28 mouse cellular contexts compared by ENCODE assay signal in the genomic region with DNA sequence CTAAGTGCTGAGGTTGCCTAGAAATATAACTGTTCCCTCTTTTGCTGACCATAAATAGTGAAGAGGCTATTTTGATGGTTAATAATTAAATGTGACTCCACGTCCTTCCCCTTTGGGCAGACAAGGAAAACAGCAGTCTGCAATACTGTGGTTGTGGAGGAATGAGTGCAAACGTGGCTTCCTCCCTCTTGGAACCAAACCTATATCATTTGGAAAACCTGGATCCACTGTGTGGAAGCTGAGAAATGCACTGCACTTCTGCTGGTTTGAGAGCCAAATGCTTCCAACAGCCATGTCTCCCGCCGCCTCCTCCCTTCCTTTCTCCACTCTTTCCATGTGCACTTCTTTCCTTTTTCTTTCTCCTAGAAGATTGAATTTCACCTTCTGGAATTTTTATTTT.
DNase-seq lines count a peak whose midpoint lies in the region; ATAC-seq and TF ChIP-seq lines count a peak whose summit lies in the region.
"Had no signal": no experiment of that assay in that cellular context is flagged by ENCODE, and none has a peak within 500 bp of the region (broad histone marks: within the 10 kb centered on the region; RNA-seq: fewer than 3 reads in every experiment).

No protein-coding gene starts in this region.

- TF ChIP-seq CTCF in liver, postnatal 0 days (IDR thresholded peaks at IDR 0.05; ENCODE audit: low read depth), result no peak

- H3K27ac ChIP-seq in liver, postnatal 0 days (ENCODE audit: low read depth), result no peak overlapping the region
- H3K27ac ChIP-seq in liver, embryonic 12.5 days, result no peak overlapping the region
- peak overlapping the region; percentile 66 for H3K27ac ChIP-seq in embryonic facial prominence, embryonic 13.5 days
- peak overlapping the region; percentile 85 for H3K27ac ChIP-seq in limb, embryonic 15.5 days
- H3K27ac ChIP-seq: hindbrain, embryonic 10.5 days; hindbrain, postnatal 0 days; left cerebral cortex, adult 2 months; liver, embryonic 13.5 days had no signal

- H3K36me3 ChIP-seq in liver, postnatal 0 days (replicated peaks; ENCODE audit: insufficient read depth, low read length), result no peaks in the 10 kb centered on the region
- H3K36me3 ChIP-seq in liver, embryonic 12.5 days, result no peaks in the 10 kb centered on the region
- no peaks in the 10 kb centered on the region for H3K36me3 ChIP-seq in embryonic facial prominence, embryonic 13.5 days
- no peaks in the 10 kb centered on the region for H3K36me3 ChIP-seq in limb, embryonic 15.5 days
- H3K36me3 ChIP-seq: G1E; hindbrain, embryonic 10.5 days; liver, embryonic 13.5 days had no signal

- ATAC-seq in liver, postnatal 0 days, result no peak
- ATAC-seq in liver, embryonic 12.5 days, result no peak
- ATAC-seq in embryonic facial prominence, embryonic 13.5 days (ENCODE audit: insufficient number of reproducible peaks, insufficient read depth, low FRiP score, low TSS enrichment, low read depth), result no peak
- ATAC-seq in limb, embryonic 15.5 days (ENCODE audit: insufficient number of reproducible peaks, low FRiP score, low TSS enrichment, low read depth), result peak; percentile 80
- no peak for ATAC-seq in inflammation-experienced regulatory T-cells, adult 6 months
- ATAC-seq in megakaryocyte-erythroid progenitor cell, adult 5-6 weeks (replicated peaks; ENCODE audit: low FRiP score, low TSS enrichment, poor library complexity, severe bottlenecking), result no peak
- ATAC-seq: activated CD4-positive, CD25-positive, alpha-beta regulatory T cell, adult 4 months; forebrain, embryonic 14.5 days; hindbrain, postnatal 0 days; intestine, postnatal 0 days; midbrain, embryonic 16.5 days had no signal

- 61% methylated on average over 4 of the region's 4 CpGs for WGBS in liver, postnatal 0 days (ENCODE audit: insufficient replicate concordance)
- 64% methylated on average over 4 of the region's 4 CpGs for WGBS in liver, embryonic 12.5 days (ENCODE audit: insufficient replicate concordance)
- 33% methylated on average over 4 of the region's 4 CpGs for WGBS in embryonic facial prominence, embryonic 13.5 days
- 35% methylated on average over 4 of the region's 4 CpGs for WGBS in limb, embryonic 15.5 days

- no peaks in the 10 kb centered on the region for H3K4me1 ChIP-seq in liver, postnatal 0 days (ENCODE audit: insufficient read depth)
- no peaks in the 10 kb centered on the region for H3K4me1 ChIP-seq in liver, embryonic 12.5 days
- H3K4me1 ChIP-seq in embryonic facial prominence, embryonic 13.5 days, result peaks cover 22% of the 10 kb centered on the region
- 0 out of 2 replicates have a peak, but pooled peaks cover 15% of the 10 kb centered on the region for H3K4me1 ChIP-seq in limb, embryonic 15.5 days
- H3K4me1 ChIP-seq: hindbrain, embryonic 10.5 days; liver, embryonic 13.5 days; megakaryocyte, embryonic 14.5 days had no signal

- TF ChIP-seq EP300 in liver, postnatal 0 days (IDR thresholded peaks at IDR 0.05; ENCODE audit: low read depth), result no peak

- H3K4me3 ChIP-seq in liver, postnatal 0 days (ENCODE audit: low read depth, low read length), result no peak overlapping the region
- no peak overlapping the region for H3K4me3 ChIP-seq in liver, embryonic 12.5 days
- H3K4me3 ChIP-seq in embryonic facial prominence, embryonic 13.5 days, result no peak overlapping the region
- H3K4me3 ChIP-seq in limb, embryonic 15.5 days, result no peak overlapping the region
- H3K4me3 ChIP-seq: hindbrain, embryonic 10.5 days; left cerebral cortex, adult 2 months; liver, embryonic 13.5 days; megakaryocyte, embryonic 14.5 days; myocyte had no signal

- no peaks in the 10 kb centered on the region for H3K9me3 ChIP-seq in liver, postnatal 0 days (ENCODE audit: low read length)
- H3K9me3 ChIP-seq in liver, embryonic 12.5 days (replicated peaks), result no peaks in the 10 kb centered on the region
- no peaks in the 10 kb centered on the region for H3K9me3 ChIP-seq in embryonic facial prominence, embryonic 13.5 days
- no peaks in the 10 kb centered on the region for H3K9me3 ChIP-seq in limb, embryonic 15.5 days
- H3K9me3 ChIP-seq: G1E; hindbrain, embryonic 10.5 days; liver, embryonic 13.5 days; megakaryocyte, embryonic 14.5 days had no signal

- H3K27me3 ChIP-seq in liver, postnatal 0 days (ENCODE audit: insufficient read depth, low read length), result no peaks in the 10 kb centered on the region
- no peaks in the 10 kb centered on the region for H3K27me3 ChIP-seq in liver, embryonic 12.5 days (replicated peaks)
- H3K27me3 ChIP-seq in embryonic facial prominence, embryonic 13.5 days, result no peaks in the 10 kb centered on the region
- H3K27me3 ChIP-seq in limb, embryonic 15.5 days, result no peaks in the 10 kb centered on the region
- H3K27me3 ChIP-seq: CH12.LX; liver, embryonic 13.5 days; megakaryocyte, embryonic 14.5 days had no signal

- H3K4me2 ChIP-seq in liver, postnatal 0 days (ENCODE audit: low read depth, low read length), result peak overlapping the region; percentile 34; the same call in 1 of the 2 replicates
- H3K4me2 ChIP-seq in liver, embryonic 12.5 days, result no peak overlapping the region
- H3K4me2 ChIP-seq in embryonic facial prominence, embryonic 13.5 days, result 0 out of 2 replicates have a peak overlapping the region, but pooled peaks have one; percentile 7
- H3K4me2 ChIP-seq in limb, embryonic 15.5 days, result no peak overlapping the region
- H3K4me2 ChIP-seq: liver, embryonic 13.5 days; lung, embryonic 14.5 days had no signal

- no peak overlapping the region for H3K9ac ChIP-seq in liver, postnatal 0 days (replicated peaks)
- H3K9ac ChIP-seq in liver, embryonic 12.5 days, result no peak overlapping the region
- H3K9ac ChIP-seq in embryonic facial prominence, embryonic 13.5 days, result no peak overlapping the region
- H3K9ac ChIP-seq in limb, embryonic 15.5 days, result no peak overlapping the region
- H3K9ac ChIP-seq: liver, embryonic 13.5 days; lung, embryonic 14.5 days had no signal

- DNase-seq in gastrocnemius, postnatal 25 days, result peak; percentile 50
- no peak for DNase-seq in gastrocnemius, postnatal 10 days
- no peak for DNase-seq in liver, postnatal 0 days
- DNase-seq: adrenal gland, adult 8-10 months; B cell, adult 2 months; cerebellum, adult 9-10 months; kidney, postnatal 10 days; liver, embryonic 13.5 days; lung, embryonic 14.5 days; lung, postnatal 36 days; thymus, adult 18-20 months; thymus, postnatal 36 days had no signal

Comparison
In these comparisons a context has a peak if more than half of its experiments do, and no peak if none do; other contexts are left out.
1. H3K4me2 ChIP-seq: peak in liver, postnatal 0 days (single experiment) and embryonic facial prominence, embryonic 13.5 days (single experiment); none in liver, embryonic 12.5 days (single experiment) and limb, embryonic 15.5 days (single experiment).
2. H3K27ac ChIP-seq: peak in embryonic facial prominence, embryonic 13.5 days (single experiment) and limb, embryonic 15.5 days (single experiment); none in liver, postnatal 0 days (single experiment) and liver, embryonic 12.5 days (single experiment).